Mouse (Mus musculus): ENCODE results near the gene Enox1. TPM values are rescaled to one million over a fixed set of nuclear protein-coding genes. Genes with fewer than 3 reads are reported as not detected.

Enox1 gene
- polyA plus RNA-seq, 1 experiment = 0.30 TPM

- Histone ChIP-seq H3K27ac (ENCODE audit: insufficient read depth, low read depth, low read length) (no peak overlapping the region), H3K27me3 (ENCODE audit: control insufficient read depth, insufficient read depth, low read length) (no peaks in the 10 kb centered on the region), H3K4me1 (ENCODE audit: control insufficient read depth, insufficient read depth, insufficient read length, low read length) (no peaks in the 10 kb centered on the region), H3K4me3 (ENCODE audit: low read depth, low read length) (no peak overlapping the region), H3K36me3 (ENCODE audit: control insufficient read depth, insufficient read depth, low read length) (no peaks in the 10 kb centered on the region)
- 82% methylated on average over 5 of the region's 5 CpGs for WGBS
- no peak for TF ChIP-seq CTCF (IDR thresholded peaks at IDR 0.05; ENCODE audit: extremely low read depth, insufficient read length, insufficient replicate concordance, low read depth, low read length)
- no peak for TF ChIP-seq POLR2A (IDR thresholded peaks at IDR 0.05; ENCODE audit: low read depth, low read length)
These were observed 392.4 kb downstream of the Enox1 start for GRCm38 (mm10) chr14:77548963-77549362.

GRCm38 (mm10) chr14:77557446-77558070 lies 401.0 kb downstream of the Enox1 start:
- no peak overlapping the region for H3K4me3 ChIP-seq (ENCODE audit: low read depth, low read length)
- WGBS = 36% methylated on average over 7 of the region's 7 CpGs

DNA sequence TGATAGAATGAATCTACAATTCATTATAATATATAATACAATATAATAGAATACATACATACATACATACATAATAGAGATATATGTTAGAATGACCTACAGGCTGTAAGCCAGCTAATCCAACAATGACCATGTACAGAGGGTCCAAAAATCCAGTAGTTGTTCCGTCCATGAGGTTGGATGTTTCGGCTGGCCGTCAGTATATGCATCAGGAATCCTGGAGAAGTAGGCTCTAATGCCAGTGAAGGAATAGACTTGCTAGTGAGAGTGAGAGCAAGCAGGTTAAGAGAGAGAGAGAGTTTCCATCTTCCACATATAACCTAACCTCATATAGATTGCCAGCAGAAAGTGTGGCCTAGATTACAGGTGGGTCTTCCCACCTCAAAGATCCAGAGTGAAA lies 402.3 kb downstream of the Enox1 start:
- H3K27ac ChIP-seq (ENCODE audit: insufficient read depth, low read depth, low read length) = no peak overlapping the region
- WGBS = 94% methylated on average over 3 of the region's 3 CpGs
- H3K4me1 ChIP-seq (ENCODE audit: control insufficient read depth, insufficient read depth, insufficient read length, low read length) = no peaks in the 10 kb centered on the region
- no peaks in the 10 kb centered on the region for H3K36me3 ChIP-seq (ENCODE audit: control insufficient read depth, insufficient read depth, low read length)
- H3K27me3 ChIP-seq (ENCODE audit: control insufficient read depth, insufficient read depth, low read length) = no peaks in the 10 kb centered on the region
- no peak overlapping the region for H3K4me3 ChIP-seq (ENCODE audit: low read depth, low read length)
- TF ChIP-seq CTCF (IDR thresholded peaks at IDR 0.05; ENCODE audit: extremely low read depth, insufficient read length, insufficient replicate concordance, low read depth, low read length) (no peak), POLR2A (IDR thresholded peaks at IDR 0.05; ENCODE audit: low read depth, low read length) (no peak)

More at GRCm38 (mm10) chr14:77557446-77558070, 401.0 kb downstream of the Enox1 start:
- no peaks in the 10 kb centered on the region for H3K4me1 ChIP-seq (ENCODE audit: control insufficient read depth, insufficient read depth, insufficient read length, low read length)
- TF ChIP-seq POLR2A (IDR thresholded peaks at IDR 0.05; ENCODE audit: low read depth, low read length) (no peak), CTCF (IDR thresholded peaks at IDR 0.05; ENCODE audit: extremely low read depth, insufficient read length, insufficient replicate concordance, low read depth, low read length) (no peak)
- no peaks in the 10 kb centered on the region for H3K27me3 ChIP-seq (ENCODE audit: control insufficient read depth, insufficient read depth, low read length)
- H3K36me3 ChIP-seq (ENCODE audit: control insufficient read depth, insufficient read depth, low read length) = no peaks in the 10 kb centered on the region
- H3K27ac ChIP-seq (ENCODE audit: insufficient read depth, low read depth, low read length) = no peak overlapping the region

GRCm38 (mm10) chr14:77559792-77560191 lies 403.2 kb downstream of the Enox1 start:
- Histone ChIP-seq H3K27me3 (ENCODE audit: control insufficient read depth, insufficient read depth, low read length) (no peaks in the 10 kb centered on the region), H3K36me3 (ENCODE audit: control insufficient read depth, insufficient read depth, low read length) (no peaks in the 10 kb centered on the region), H3K4me3 (ENCODE audit: low read depth, low read length) (no peak overlapping the region), H3K4me1 (ENCODE audit: control insufficient read depth, insufficient read depth, insufficient read length, low read length) (no peaks in the 10 kb centered on the region), H3K27ac (ENCODE audit: insufficient read depth, low read depth, low read length) (no peak overlapping the region)
- WGBS = 66% methylated on average over 5 of the region's 5 CpGs
- no peak for TF ChIP-seq CTCF (IDR thresholded peaks at IDR 0.05; ENCODE audit: extremely low read depth, insufficient read length, insufficient replicate concordance, low read depth, low read length)
- TF ChIP-seq POLR2A (IDR thresholded peaks at IDR 0.05; ENCODE audit: low read depth, low read length) = no peak

GRCm38 (mm10) chr14:77561808-77562583 lies 405.4 kb downstream of the Enox1 start:
- 54% methylated on average over 6 of the region's 6 CpGs for WGBS
- no peak overlapping the region for H3K4me3 ChIP-seq (ENCODE audit: low read depth, low read length)
- TF ChIP-seq CTCF (IDR thresholded peaks at IDR 0.05; ENCODE audit: extremely low read depth, insufficient read length, insufficient replicate concordance, low read depth, low read length) (no peak), POLR2A (IDR thresholded peaks at IDR 0.05; ENCODE audit: low read depth, low read length) (no peak)
- no peaks in the 10 kb centered on the region for H3K36me3 ChIP-seq (ENCODE audit: control insufficient read depth, insufficient read depth, low read length)
- H3K27me3 ChIP-seq (ENCODE audit: control insufficient read depth, insufficient read depth, low read length) = no peaks in the 10 kb centered on the region
- H3K4me1 ChIP-seq (ENCODE audit: control insufficient read depth, insufficient read depth, insufficient read length, low read length) = no peaks in the 10 kb centered on the region
- H3K27ac ChIP-seq (ENCODE audit: insufficient read depth, low read depth, low read length) = no peak overlapping the region

GRCm38 (mm10) chr14:77563922-77564321 lies 407.4 kb downstream of the Enox1 start:
- Histone ChIP-seq H3K4me1 (ENCODE audit: control insufficient read depth, insufficient read depth, insufficient read length, low read length) (no peaks in the 10 kb centered on the region), H3K27ac (ENCODE audit: insufficient read depth, low read depth, low read length) (no peak overlapping the region), H3K27me3 (ENCODE audit: control insufficient read depth, insufficient read depth, low read length) (no peaks in the 10 kb centered on the region), H3K36me3 (ENCODE audit: control insufficient read depth, insufficient read depth, low read length) (no peaks in the 10 kb centered on the region), H3K4me3 (ENCODE audit: low read depth, low read length) (no peak overlapping the region)
- TF ChIP-seq POLR2A (IDR thresholded peaks at IDR 0.05; ENCODE audit: low read depth, low read length) (no peak), CTCF (IDR thresholded peaks at IDR 0.05; ENCODE audit: extremely low read depth, insufficient read length, insufficient replicate concordance, low read depth, low read length) (no peak)
- 82% methylated on average over 5 of the region's 5 CpGs for WGBS

DNA sequence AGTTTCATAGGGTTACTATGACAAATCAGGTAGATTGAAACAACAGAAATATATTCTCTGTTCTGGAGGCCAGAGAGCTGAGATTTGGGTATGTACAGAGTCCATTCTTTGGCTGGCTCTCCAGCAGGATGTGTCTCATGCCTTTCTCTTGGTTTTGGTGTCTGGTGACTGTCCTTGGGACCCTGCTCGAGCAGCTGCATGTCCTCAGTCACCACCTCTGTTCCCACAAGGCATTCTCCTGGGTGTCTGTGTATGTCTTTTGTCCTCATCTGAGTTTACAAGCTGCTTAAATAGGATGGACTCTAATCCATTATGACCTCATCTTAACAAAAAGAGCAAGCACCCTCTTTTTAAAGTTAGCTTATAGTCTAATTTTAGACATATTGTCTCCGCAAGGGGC lies 410.6 kb downstream of the Enox1 start:
- H3K4me3 ChIP-seq (ENCODE audit: low read depth, low read length) = no peak overlapping the region
- WGBS = 78% methylated on average over 2 of the region's 2 CpGs
- TF ChIP-seq POLR2A (IDR thresholded peaks at IDR 0.05; ENCODE audit: low read depth, low read length) (no peak), CTCF (IDR thresholded peaks at IDR 0.05; ENCODE audit: extremely low read depth, insufficient read length, insufficient replicate concordance, low read depth, low read length) (no peak)
- H3K27ac ChIP-seq (ENCODE audit: insufficient read depth, low read depth, low read length) = no peak overlapping the region
- H3K36me3 ChIP-seq (ENCODE audit: control insufficient read depth, insufficient read depth, low read length) = no peaks in the 10 kb centered on the region
- no peaks in the 10 kb centered on the region for H3K4me1 ChIP-seq (ENCODE audit: control insufficient read depth, insufficient read depth, insufficient read length, low read length)
- H3K27me3 ChIP-seq (ENCODE audit: control insufficient read depth, insufficient read depth, low read length) = no peaks in the 10 kb centered on the region
